Mouse (Mus musculus): ENCODE results near the gene Cav3. TPM values are rescaled to one million over a fixed set of nuclear protein-coding genes. Genes with fewer than 3 reads are reported as not detected.

Gene Cav3
- total and polyA plus RNA-seq, 2 experiments, result 0.18 TPM; not detected in 1

- H3K27me3 ChIP-seq (ENCODE audit: control insufficient read depth, insufficient read depth, low read length), result no peaks in the 10 kb centered on the region; the same call in 1 of the 2 replicates
- no peaks in the 10 kb centered on the region for H3K4me1 ChIP-seq (ENCODE audit: control insufficient read depth, insufficient read depth, low read length)
- WGBS, result 74% methylated on average over 3 of the region's 3 CpGs
- no peak overlapping the region for H3K9ac ChIP-seq (ENCODE audit: low read depth, low read length)
- no peaks in the 10 kb centered on the region for H3K36me3 ChIP-seq (ENCODE audit: control insufficient read depth, insufficient read depth, low read length)
- TF ChIP-seq POLR2A (IDR thresholded peaks at IDR 0.05; ENCODE audit: extremely low read depth, insufficient read depth, low read length) (no peak), CTCF (IDR thresholded peaks at IDR 0.05; ENCODE audit: low read depth, low read length) (no peak)
- H3K4me3 ChIP-seq (ENCODE audit: insufficient read depth, low read depth, low read length), result no peak overlapping the region
- no peak for DNase-seq (ENCODE audit: extremely low read depth, low read depth, low spot score)
- no peaks in the 10 kb centered on the region for H3K79me2 ChIP-seq (ENCODE audit: control insufficient read depth, insufficient read depth, low read length)
- no peak overlapping the region for H3K27ac ChIP-seq (replicated peaks; ENCODE audit: insufficient read depth, low read depth, low read length)
These were observed 13.6 kb upstream of the Cav3 start for GRCm38 (mm10) chr6:112445675-112446074.

GRCm38 (mm10) chr6:112461459-112461858 lies 2.2 kb downstream of the Cav3 start:
- H3K4me3 ChIP-seq (ENCODE audit: insufficient read depth, low read depth, low read length), result no peak overlapping the region
- no peak overlapping the region for H3K9ac ChIP-seq (ENCODE audit: low read depth, low read length)
- no peaks in the 10 kb centered on the region for H3K4me1 ChIP-seq (ENCODE audit: control insufficient read depth, insufficient read depth, low read length)
- H3K27ac ChIP-seq (replicated peaks; ENCODE audit: insufficient read depth, low read depth, low read length), result no peak overlapping the region
- H3K79me2 ChIP-seq (ENCODE audit: control insufficient read depth, insufficient read depth, low read length), result no peaks in the 10 kb centered on the region
- 0 out of 2 replicates have a peak, but pooled peaks cover 3% of the 10 kb centered on the region for H3K27me3 ChIP-seq (ENCODE audit: control insufficient read depth, insufficient read depth, low read length)
- H3K36me3 ChIP-seq (ENCODE audit: control insufficient read depth, insufficient read depth, low read length), result no peaks in the 10 kb centered on the region
- no peak for DNase-seq (ENCODE audit: extremely low read depth, low read depth, low spot score)
- 95% methylated on average over 5 of the region's 5 CpGs for WGBS
- TF ChIP-seq CTCF (IDR thresholded peaks at IDR 0.05; ENCODE audit: low read depth, low read length) (no peak), POLR2A (IDR thresholded peaks at IDR 0.05; ENCODE audit: extremely low read depth, insufficient read depth, low read length) (no peak)

- no peak overlapping the region for H3K27ac ChIP-seq (replicated peaks; ENCODE audit: insufficient read depth, low read depth, low read length)
- no peak overlapping the region for H3K4me3 ChIP-seq (ENCODE audit: insufficient read depth, low read depth, low read length)
- no peaks in the 10 kb centered on the region for H3K4me1 ChIP-seq (ENCODE audit: control insufficient read depth, insufficient read depth, low read length)
- H3K36me3 ChIP-seq (ENCODE audit: control insufficient read depth, insufficient read depth, low read length), result no peaks in the 10 kb centered on the region
- no peak for TF ChIP-seq CTCF (IDR thresholded peaks at IDR 0.05; ENCODE audit: low read depth, low read length)
- no peak for TF ChIP-seq POLR2A (IDR thresholded peaks at IDR 0.05; ENCODE audit: extremely low read depth, insufficient read depth, low read length)
- H3K27me3 ChIP-seq (ENCODE audit: control insufficient read depth, insufficient read depth, low read length), result 0 out of 2 replicates have a peak, but pooled peaks cover 3% of the 10 kb centered on the region
- WGBS, result 75% methylated on average over 6 of the region's 6 CpGs
- H3K79me2 ChIP-seq (ENCODE audit: control insufficient read depth, insufficient read depth, low read length), result no peaks in the 10 kb centered on the region
- no peak overlapping the region for H3K9ac ChIP-seq (ENCODE audit: low read depth, low read length)
- no peak for DNase-seq (ENCODE audit: extremely low read depth, low read depth, low spot score)
These were observed 4.0 kb downstream of the Cav3 start for GRCm38 (mm10) chr6:112463331-112463730.

DNA sequence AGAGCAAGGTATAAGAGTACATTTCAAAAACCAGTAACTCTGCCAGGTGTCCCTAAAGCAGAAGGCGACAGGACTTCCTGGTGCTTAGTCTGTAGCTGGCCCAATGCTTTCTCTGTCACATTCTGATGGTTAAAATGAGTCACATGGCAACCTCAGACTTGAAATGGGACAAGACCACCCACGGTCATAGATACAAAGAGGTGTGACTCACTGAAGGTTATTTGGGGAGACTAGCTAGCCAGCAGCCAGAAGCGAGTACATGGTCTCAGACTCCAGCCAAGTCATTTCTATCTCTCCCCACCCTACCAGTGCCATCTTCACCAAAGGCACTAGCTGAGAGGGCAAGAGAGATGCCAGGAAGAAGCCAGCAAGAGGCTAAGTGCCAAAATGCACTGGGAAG lies 6.1 kb downstream of the Cav3 start:
- WGBS, result 90% methylated on average over 3 of the region's 3 CpGs
- no peaks in the 10 kb centered on the region for H3K4me1 ChIP-seq (ENCODE audit: control insufficient read depth, insufficient read depth, low read length)
- H3K79me2 ChIP-seq (ENCODE audit: control insufficient read depth, insufficient read depth, low read length), result no peaks in the 10 kb centered on the region
- no peak for DNase-seq (ENCODE audit: extremely low read depth, low read depth, low spot score)
- no peak overlapping the region for H3K4me3 ChIP-seq (ENCODE audit: insufficient read depth, low read depth, low read length)
- H3K36me3 ChIP-seq (ENCODE audit: control insufficient read depth, insufficient read depth, low read length), result no peaks in the 10 kb centered on the region
- TF ChIP-seq CTCF (IDR thresholded peaks at IDR 0.05; ENCODE audit: low read depth, low read length) (no peak), POLR2A (IDR thresholded peaks at IDR 0.05; ENCODE audit: extremely low read depth, insufficient read depth, low read length) (no peak)
- H3K27ac ChIP-seq (replicated peaks; ENCODE audit: insufficient read depth, low read depth, low read length), result no peak overlapping the region
- H3K27me3 ChIP-seq (ENCODE audit: control insufficient read depth, insufficient read depth, low read length), result no peaks in the 10 kb centered on the region
- no peak overlapping the region for H3K9ac ChIP-seq (ENCODE audit: low read depth, low read length)

- TF ChIP-seq POLR2A (IDR thresholded peaks at IDR 0.05; ENCODE audit: extremely low read depth, insufficient read depth, low read length), result no peak
- no peak for TF ChIP-seq CTCF (IDR thresholded peaks at IDR 0.05; ENCODE audit: low read depth, low read length)
- Histone ChIP-seq H3K79me2 (ENCODE audit: control insufficient read depth, insufficient read depth, low read length) (no peaks in the 10 kb centered on the region), H3K4me3 (ENCODE audit: insufficient read depth, low read depth, low read length) (no peak overlapping the region), H3K9ac (ENCODE audit: low read depth, low read length) (no peak overlapping the region), H3K27me3 (ENCODE audit: control insufficient read depth, insufficient read depth, low read length) (no peaks in the 10 kb centered on the region), H3K27ac (replicated peaks; ENCODE audit: insufficient read depth, low read depth, low read length) (no peak overlapping the region), H3K36me3 (ENCODE audit: control insufficient read depth, insufficient read depth, low read length) (no peaks in the 10 kb centered on the region), H3K4me1 (ENCODE audit: control insufficient read depth, insufficient read depth, low read length) (no peaks in the 10 kb centered on the region)
- no peak for DNase-seq (ENCODE audit: extremely low read depth, low read depth, low spot score)
These were observed 6.7 kb downstream of the Cav3 start for GRCm38 (mm10) chr6:112466001-112466400.

DNA sequence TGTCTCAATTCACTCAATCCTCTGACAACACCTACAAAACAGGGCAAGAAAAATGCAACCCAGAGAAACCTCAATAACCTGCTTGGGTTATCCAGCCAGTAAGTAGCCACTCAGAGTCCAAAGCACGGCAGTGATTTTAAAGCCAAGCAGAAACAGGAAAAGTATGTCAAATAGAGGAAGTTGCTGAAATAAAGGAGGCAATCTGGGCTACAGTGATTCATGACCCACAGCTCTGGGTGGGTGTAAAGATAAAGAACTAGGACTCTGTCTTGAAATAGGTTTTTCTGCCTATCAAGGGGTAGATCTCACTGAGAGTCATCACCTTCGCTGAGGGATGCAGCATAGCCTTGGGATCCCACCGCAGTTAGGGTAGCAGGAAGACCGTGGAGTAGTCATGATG lies 12.3 kb downstream of the Cav3 start:
- Histone ChIP-seq H3K27ac (replicated peaks; ENCODE audit: insufficient read depth, low read depth, low read length) (no peak overlapping the region), H3K27me3 (ENCODE audit: control insufficient read depth, insufficient read depth, low read length) (no peaks in the 10 kb centered on the region), H3K4me3 (ENCODE audit: insufficient read depth, low read depth, low read length) (no peak overlapping the region), H3K36me3 (ENCODE audit: control insufficient read depth, insufficient read depth, low read length) (no peaks in the 10 kb centered on the region), H3K79me2 (ENCODE audit: control insufficient read depth, insufficient read depth, low read length) (no peaks in the 10 kb centered on the region), H3K9ac (ENCODE audit: low read depth, low read length) (no peak overlapping the region), H3K4me1 (ENCODE audit: control insufficient read depth, insufficient read depth, low read length) (no peaks in the 10 kb centered on the region)
- WGBS, result 77% methylated on average over 4 of the region's 4 CpGs
- TF ChIP-seq CTCF (IDR thresholded peaks at IDR 0.05; ENCODE audit: low read depth, low read length), result no peak
- no peak for TF ChIP-seq POLR2A (IDR thresholded peaks at IDR 0.05; ENCODE audit: extremely low read depth, insufficient read depth, low read length)
- DNase-seq (ENCODE audit: extremely low read depth, low read depth, low spot score), result no peak

All from liver, adult 2 months (tissue).